Mouse (Mus musculus): ENCODE data around the gene Cog1. TPM values are rescaled to one million over a fixed set of nuclear protein-coding genes. Genes with fewer than 3 reads are reported as not detected.

Gene Cog1
- polyA plus RNA-seq, 1 experiment from 2014 or later: 14.9 TPM

DNA sequence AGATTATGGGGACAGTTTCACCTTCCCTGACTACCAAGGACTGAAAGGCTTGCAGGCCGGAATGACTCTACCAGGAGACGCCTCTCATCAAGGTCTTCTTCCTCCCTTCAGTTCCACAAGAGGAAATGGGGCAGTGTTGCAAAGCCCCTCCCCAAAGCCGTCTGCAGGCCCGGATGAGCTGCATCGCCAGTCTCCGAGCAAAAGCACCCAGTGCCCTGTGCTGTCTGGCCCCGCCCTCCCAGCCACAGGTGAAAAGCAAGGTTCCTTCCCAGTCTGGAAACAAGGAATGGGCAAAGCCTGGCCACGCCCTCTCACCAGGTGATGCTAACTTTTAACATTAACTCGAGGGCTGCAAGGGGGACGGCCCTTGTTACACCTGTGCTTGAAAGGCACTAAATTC is 17.7 kb downstream of the Cog1 start:
- Histone ChIP-seq H3K9me3 (replicated peaks) (no peaks in the 10 kb centered on the region), H3K4me3 (replicated peaks) (no peak overlapping the region; the same call in 1 of the 2 replicates), H3K36me3 (replicated peaks) (peaks cover 84% of the 10 kb centered on the region), H3K4me1 (replicated peaks) (peaks cover 65% of the 10 kb centered on the region), H3K27ac (replicated peaks) (peak overlapping the region; percentile 63), H3K9ac (peak overlapping the region; percentile 5; the same call in 1 of the 2 replicates), H3K4me2 (peak overlapping the region; percentile 47), H3K27me3 (no peaks in the 10 kb centered on the region)
- ATAC-seq (ENCODE audit: insufficient read depth): peak; percentile 47
- 32% methylated on average over 10 of the region's 10 CpGs for WGBS (ENCODE audit: insufficient replicate concordance)

DNA sequence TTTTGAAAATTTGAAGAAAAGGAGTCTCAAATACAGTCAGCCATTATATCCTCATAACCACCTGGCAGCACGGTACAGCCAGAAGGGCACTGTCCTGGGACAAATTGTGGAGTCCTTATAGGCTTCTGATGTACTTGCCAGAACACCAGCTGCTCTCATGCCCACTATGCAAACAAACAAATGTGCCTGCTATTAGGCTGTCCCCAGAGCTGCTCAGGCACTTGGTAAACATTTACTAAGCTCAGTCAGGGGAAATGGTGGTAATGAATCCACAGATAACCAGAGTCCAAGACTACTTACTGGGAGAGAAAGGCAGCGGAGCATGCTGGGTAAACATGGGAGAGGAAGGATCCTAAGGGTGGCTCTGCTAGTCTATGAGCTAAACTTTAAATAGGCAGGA is 18.2 kb downstream of the Cog1 start:
- no peaks in the 10 kb centered on the region for H3K27me3 ChIP-seq
- no peak overlapping the region for H3K9ac ChIP-seq
- H3K4me1 ChIP-seq (replicated peaks): peaks cover 69% of the 10 kb centered on the region
- peak overlapping the region; percentile 47 for H3K4me2 ChIP-seq
- peaks cover 84% of the 10 kb centered on the region for H3K36me3 ChIP-seq (replicated peaks)
- WGBS (ENCODE audit: insufficient replicate concordance): 71% methylated on average over 2 of the region's 2 CpGs
- no peaks in the 10 kb centered on the region for H3K9me3 ChIP-seq (replicated peaks)
- H3K27ac ChIP-seq (replicated peaks): peak overlapping the region; percentile 63
- ATAC-seq (ENCODE audit: insufficient read depth): no peak
- H3K4me3 ChIP-seq (replicated peaks): no peak overlapping the region

DNA sequence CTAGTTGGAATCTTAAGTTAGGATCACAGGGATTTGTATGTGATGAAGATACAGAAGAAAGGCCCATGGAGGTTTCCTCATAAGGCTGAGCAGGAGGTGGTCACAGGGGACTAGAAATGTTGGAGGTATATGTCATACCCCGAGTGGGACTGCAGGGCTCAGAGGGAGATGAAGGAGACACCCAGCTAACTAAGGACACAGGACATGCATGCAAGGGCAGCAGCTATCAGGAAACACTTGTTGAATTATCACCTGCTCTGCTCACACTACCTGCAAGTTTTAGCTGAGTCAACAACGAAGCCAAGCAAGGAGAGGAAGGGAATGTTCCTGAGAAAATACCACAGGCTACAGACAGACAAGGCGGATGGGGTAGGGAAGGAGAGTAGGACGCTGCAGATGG is 18.7 kb downstream of the Cog1 start:
- Histone ChIP-seq H3K27ac (replicated peaks) (peak overlapping the region; percentile 63), H3K4me2 (no peak overlapping the region), H3K4me3 (replicated peaks) (no peak overlapping the region), H3K4me1 (replicated peaks) (peaks cover 71% of the 10 kb centered on the region), H3K27me3 (no peaks in the 10 kb centered on the region), H3K9ac (no peak overlapping the region), H3K9me3 (replicated peaks) (no peaks in the 10 kb centered on the region), H3K36me3 (replicated peaks) (peaks cover 84% of the 10 kb centered on the region)
- no peak for ATAC-seq (ENCODE audit: insufficient read depth)
- 70% methylated on average over 4 of the region's 4 CpGs for WGBS (ENCODE audit: insufficient replicate concordance)

DNA sequence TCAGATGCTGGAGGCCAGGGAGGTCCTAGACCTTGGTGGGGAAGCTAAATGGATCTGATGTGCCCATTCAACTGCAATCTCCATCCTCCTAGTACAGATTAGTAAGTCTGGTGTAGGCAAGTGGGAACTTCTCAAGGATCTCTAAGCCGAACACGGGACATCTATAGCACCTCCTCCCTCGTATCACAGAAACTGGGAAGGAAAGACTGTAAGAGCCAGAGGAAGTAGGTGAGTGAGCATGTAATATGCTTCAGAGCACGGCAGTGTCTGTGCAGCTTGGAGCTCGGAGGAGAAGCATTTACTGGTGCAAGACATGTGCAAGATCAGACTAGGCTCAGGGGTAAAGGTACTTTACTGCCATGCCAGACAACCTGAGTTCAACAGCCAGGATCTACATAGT is 19.9 kb downstream of the Cog1 start:
- 72% methylated on average over 5 of the region's 5 CpGs for WGBS (ENCODE audit: insufficient replicate concordance)
- Histone ChIP-seq H3K4me1 (replicated peaks) (peaks cover 79% of the 10 kb centered on the region), H3K36me3 (replicated peaks) (peaks cover 84% of the 10 kb centered on the region), H3K27ac (replicated peaks) (0 out of 2 replicates have a peak overlapping the region, but pooled peaks have one; percentile 1), H3K4me3 (replicated peaks) (no peak overlapping the region), H3K4me2 (no peak overlapping the region; the same call in 1 of the 2 replicates), H3K9me3 (replicated peaks) (no peaks in the 10 kb centered on the region), H3K27me3 (no peaks in the 10 kb centered on the region), H3K9ac (no peak overlapping the region)
- no peak for ATAC-seq (ENCODE audit: insufficient read depth)

DNA sequence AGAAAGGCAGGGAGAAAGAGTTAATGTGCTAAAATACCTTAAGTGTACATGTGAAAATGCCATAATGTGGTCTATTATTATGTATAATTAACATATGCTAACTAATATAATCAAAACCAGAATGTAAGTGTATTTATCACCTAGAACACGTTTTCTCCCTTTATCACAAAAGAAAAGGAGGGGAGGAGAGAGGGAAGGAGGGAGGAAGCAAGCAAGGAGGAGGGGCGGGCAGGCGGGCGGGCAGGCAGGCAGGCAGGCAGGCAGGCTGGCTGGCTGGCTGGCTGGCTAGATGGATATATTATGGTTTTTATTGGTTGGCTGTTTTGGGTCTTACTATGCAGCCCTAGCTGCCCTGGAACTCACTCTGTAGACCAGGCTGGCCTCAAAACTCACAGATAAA is 20.7 kb downstream of the Cog1 start:
- no peaks in the 10 kb centered on the region for H3K9me3 ChIP-seq (replicated peaks)
- peaks cover 76% of the 10 kb centered on the region for H3K4me1 ChIP-seq (replicated peaks)
- no peak overlapping the region for H3K9ac ChIP-seq
- WGBS (ENCODE audit: insufficient replicate concordance): 40% methylated on average over 4 of the region's 4 CpGs
- no peak overlapping the region for H3K4me2 ChIP-seq
- no peaks in the 10 kb centered on the region for H3K27me3 ChIP-seq
- peak overlapping the region; percentile 39; the same call in 1 of the 2 replicates for H3K27ac ChIP-seq (replicated peaks)
- H3K4me3 ChIP-seq (replicated peaks): no peak overlapping the region
- ATAC-seq (ENCODE audit: insufficient read depth): peak; percentile 20; the same call in 1 of the 2 replicates
- H3K36me3 ChIP-seq (replicated peaks): peaks cover 84% of the 10 kb centered on the region

DNA sequence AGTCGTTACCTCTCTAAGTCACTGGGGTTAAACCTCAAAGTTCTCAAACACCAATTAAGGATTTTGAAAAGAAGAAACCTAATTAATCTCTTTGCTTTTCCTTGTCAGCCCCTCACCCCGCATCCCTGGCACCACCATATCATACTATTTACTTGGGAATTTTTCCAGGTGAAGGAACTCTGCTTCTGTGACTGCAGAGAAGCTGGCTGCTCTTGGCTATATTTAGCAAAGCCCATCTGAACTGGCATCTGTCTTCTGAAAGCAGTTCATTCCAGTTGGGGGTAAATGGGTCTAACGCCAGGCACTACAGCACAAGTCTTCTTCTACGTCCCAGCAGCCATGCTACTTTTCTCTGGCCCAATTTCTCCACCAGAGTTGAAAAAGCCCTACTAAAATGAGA is 24.6 kb downstream of the Cog1 start:
- Histone ChIP-seq H3K36me3 (replicated peaks) (peaks cover 96% of the 10 kb centered on the region), H3K27me3 (no peaks in the 10 kb centered on the region), H3K9me3 (replicated peaks) (no peaks in the 10 kb centered on the region), H3K4me2 (no peak overlapping the region), H3K9ac (no peak overlapping the region), H3K4me3 (replicated peaks) (no peak overlapping the region), H3K4me1 (replicated peaks) (peaks cover 54% of the 10 kb centered on the region), H3K27ac (replicated peaks) (no peak overlapping the region)
- ATAC-seq (ENCODE audit: insufficient read depth): no peak
- WGBS (ENCODE audit: insufficient replicate concordance): 88% methylated on average over 4 of the region's 4 CpGs

DNA sequence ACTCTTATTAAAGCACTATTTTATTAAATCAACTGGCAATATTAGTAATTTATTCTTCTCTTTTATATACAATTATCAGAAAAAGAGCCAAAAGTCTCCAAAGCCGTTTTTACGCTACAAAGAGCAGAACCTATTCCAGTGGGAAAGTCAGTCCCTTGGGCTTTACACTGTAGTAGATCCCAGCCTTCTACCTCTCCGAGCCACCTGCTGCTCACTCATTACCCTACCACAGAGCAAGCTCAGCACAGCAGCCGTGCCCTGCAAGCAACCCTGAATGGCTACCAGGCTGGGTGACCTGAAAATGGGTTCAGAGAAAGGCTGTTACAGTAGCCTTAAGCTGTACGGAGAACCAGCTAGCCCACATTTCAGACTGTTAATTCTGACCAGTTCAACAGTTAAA is 25.6 kb downstream of the Cog1 start:
- Histone ChIP-seq H3K9me3 (replicated peaks) (no peaks in the 10 kb centered on the region), H3K4me3 (replicated peaks) (no peak overlapping the region), H3K4me2 (no peak overlapping the region), H3K27me3 (no peaks in the 10 kb centered on the region), H3K9ac (no peak overlapping the region), H3K27ac (replicated peaks) (no peak overlapping the region), H3K36me3 (replicated peaks) (peaks cover 92% of the 10 kb centered on the region), H3K4me1 (replicated peaks) (peaks cover 52% of the 10 kb centered on the region)
- WGBS (ENCODE audit: insufficient replicate concordance): 91% methylated on average over 5 of the region's 5 CpGs
- ATAC-seq (ENCODE audit: insufficient read depth): no peak

DNA sequence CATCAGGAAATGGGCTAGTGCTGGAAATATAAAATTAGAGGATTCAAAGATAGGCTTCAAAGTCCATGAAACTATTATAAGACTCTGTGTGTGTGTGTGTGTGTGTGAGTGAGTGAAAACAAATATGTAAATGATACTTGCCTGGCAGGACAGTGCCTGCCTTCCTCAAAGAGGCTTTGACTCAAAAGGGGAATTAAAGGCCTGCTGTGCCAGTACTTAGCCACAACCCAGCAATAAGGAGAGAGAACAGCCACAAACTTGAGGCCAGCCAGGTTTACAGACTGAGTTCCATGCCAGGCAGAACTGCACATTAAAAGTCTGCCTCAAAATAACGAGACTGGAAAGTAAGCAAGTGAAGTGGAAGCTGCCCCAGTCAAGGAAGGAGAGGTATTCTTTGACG is 27.9 kb downstream of the Cog1 start:
- Histone ChIP-seq H3K9ac (no peak overlapping the region), H3K4me2 (no peak overlapping the region), H3K27me3 (no peaks in the 10 kb centered on the region), H3K9me3 (replicated peaks) (no peaks in the 10 kb centered on the region), H3K27ac (replicated peaks) (no peak overlapping the region), H3K4me1 (replicated peaks) (peaks cover 56% of the 10 kb centered on the region), H3K4me3 (replicated peaks) (no peak overlapping the region), H3K36me3 (replicated peaks) (peaks cover 76% of the 10 kb centered on the region)
- 83% methylated on average over 2 of the region's 2 CpGs for WGBS (ENCODE audit: insufficient replicate concordance)
- no peak for ATAC-seq (ENCODE audit: insufficient read depth)

DNA sequence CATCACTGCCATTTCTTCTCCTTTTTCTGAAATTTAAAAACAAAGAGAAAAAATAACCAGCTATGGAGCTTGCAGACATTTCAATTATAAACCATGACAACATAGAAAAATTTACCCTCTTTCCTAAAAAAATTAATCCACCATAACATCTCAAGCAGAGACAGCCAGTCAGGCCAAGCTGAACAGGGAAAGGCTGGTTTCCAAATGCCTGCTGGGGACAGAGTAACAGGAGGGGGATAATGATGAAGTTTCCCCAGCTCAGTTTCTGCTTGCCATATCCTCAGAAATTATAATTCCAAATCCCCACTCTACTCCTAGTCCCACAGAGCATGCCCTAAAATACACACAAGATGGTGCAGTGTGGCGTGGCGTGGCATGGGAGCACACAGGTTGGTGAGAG is 28.4 kb downstream of the Cog1 start:
- 91% methylated on average over 2 of the region's 2 CpGs for WGBS (ENCODE audit: insufficient replicate concordance)
- peaks cover 55% of the 10 kb centered on the region for H3K4me1 ChIP-seq (replicated peaks)
- peaks cover 71% of the 10 kb centered on the region for H3K36me3 ChIP-seq (replicated peaks)

DNA sequence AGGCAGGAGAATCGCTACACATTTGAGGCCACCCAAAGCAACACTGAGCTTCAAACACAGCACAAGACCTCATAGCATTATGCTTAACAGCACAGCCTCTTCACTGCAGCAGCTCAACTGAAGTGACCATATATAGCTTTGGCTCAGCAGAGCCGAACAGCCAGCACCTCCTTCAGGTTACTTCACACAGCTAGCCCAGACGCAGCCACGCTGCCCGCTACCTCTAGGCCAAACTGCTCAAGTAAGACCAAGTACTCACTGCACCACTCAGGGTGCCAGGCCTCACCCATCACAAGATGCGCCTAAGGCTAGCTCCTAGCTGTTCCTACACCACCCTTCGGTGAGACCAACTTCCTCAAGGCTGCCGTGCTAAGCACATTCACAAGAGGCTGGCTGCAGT is 29.4 kb downstream of the Cog1 start:
- 0 out of 2 replicates have a peak overlapping the region, but pooled peaks have one; percentile 7 for H3K27ac ChIP-seq (replicated peaks)
- no peak overlapping the region for H3K4me2 ChIP-seq
- no peaks in the 10 kb centered on the region for H3K27me3 ChIP-seq
- no peak overlapping the region for H3K4me3 ChIP-seq (replicated peaks)
- H3K36me3 ChIP-seq (replicated peaks): peaks cover 61% of the 10 kb centered on the region
- ATAC-seq (ENCODE audit: insufficient read depth): no peak
- H3K4me1 ChIP-seq (replicated peaks): peaks cover 52% of the 10 kb centered on the region
- H3K9me3 ChIP-seq (replicated peaks): no peaks in the 10 kb centered on the region
- 75% methylated on average over 8 of the region's 8 CpGs for WGBS (ENCODE audit: insufficient replicate concordance)
- H3K9ac ChIP-seq: no peak overlapping the region

More for the DNA sequence above, 28.4 kb downstream of the Cog1 start:
- no peak overlapping the region for H3K4me3 ChIP-seq (replicated peaks)
- 0 out of 2 replicates have a peak overlapping the region, but pooled peaks have one; percentile 21 for H3K27ac ChIP-seq (replicated peaks)
- H3K27me3 ChIP-seq: no peaks in the 10 kb centered on the region
- no peaks in the 10 kb centered on the region for H3K9me3 ChIP-seq (replicated peaks)
- no peak overlapping the region for H3K4me2 ChIP-seq
- no peak for ATAC-seq (ENCODE audit: insufficient read depth)
- no peak overlapping the region for H3K9ac ChIP-seq

DNA sequence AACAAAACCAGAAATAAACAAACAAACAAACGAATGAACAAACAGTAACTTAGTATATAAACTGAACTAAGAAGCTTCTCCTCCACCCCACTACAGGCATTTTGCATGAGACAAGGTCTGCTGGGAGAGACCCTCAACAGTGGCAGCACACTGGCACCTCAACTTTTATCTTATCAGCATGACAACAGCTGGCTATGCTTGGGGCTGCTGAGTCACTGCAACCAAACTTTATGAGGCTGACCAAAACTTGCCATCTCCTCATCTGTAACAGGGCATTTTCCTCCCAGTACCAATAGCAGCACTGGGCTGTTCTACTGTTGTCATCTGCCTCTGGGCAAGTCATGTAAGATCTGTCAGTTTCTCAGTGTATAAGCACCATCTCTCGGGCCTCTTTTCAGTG is 32.0 kb downstream of the Cog1 start:
- Histone ChIP-seq H3K27me3 (no peaks in the 10 kb centered on the region), H3K27ac (replicated peaks) (peak overlapping the region; percentile 98), H3K4me1 (replicated peaks) (peaks cover 66% of the 10 kb centered on the region), H3K9me3 (replicated peaks) (no peaks in the 10 kb centered on the region), H3K4me2 (peak overlapping the region; percentile 83), H3K9ac (peak overlapping the region; percentile 98), H3K36me3 (replicated peaks) (peaks cover 35% of the 10 kb centered on the region), H3K4me3 (replicated peaks) (peak overlapping the region; percentile 97)
- WGBS (ENCODE audit: insufficient replicate concordance): 15% methylated on average over 2 of the region's 2 CpGs
- ATAC-seq (ENCODE audit: insufficient read depth): peak; percentile 66

DNA sequence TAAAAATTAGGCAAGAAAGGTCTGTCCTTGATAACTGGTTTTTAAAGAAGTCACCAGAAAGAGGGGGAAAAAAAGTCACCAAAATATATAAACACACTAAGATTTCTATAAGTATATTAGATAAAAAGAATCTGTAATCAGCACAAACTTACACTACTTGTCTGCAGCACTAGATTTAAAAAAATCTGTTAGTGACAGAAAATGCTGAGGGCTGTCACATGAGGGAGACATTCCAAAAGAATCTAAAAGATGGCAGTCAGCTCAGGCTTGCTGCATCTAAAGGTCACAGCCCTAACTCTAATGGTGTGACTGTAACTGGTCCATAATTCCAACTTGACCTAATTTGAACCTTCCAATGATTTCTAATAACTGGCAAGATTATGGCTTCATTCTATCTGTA is 33.0 kb downstream of the Cog1 start:
- H3K27me3 ChIP-seq: no peaks in the 10 kb centered on the region
- H3K9ac ChIP-seq: peak overlapping the region; percentile 98
- no peak for ATAC-seq (ENCODE audit: insufficient read depth)
- peaks cover 25% of the 10 kb centered on the region for H3K36me3 ChIP-seq (replicated peaks)
- peak overlapping the region; percentile 83 for H3K4me2 ChIP-seq
- H3K9me3 ChIP-seq (replicated peaks): no peaks in the 10 kb centered on the region
- peaks cover 74% of the 10 kb centered on the region for H3K4me1 ChIP-seq (replicated peaks)
- H3K4me3 ChIP-seq (replicated peaks): peak overlapping the region; percentile 97
- H3K27ac ChIP-seq (replicated peaks): peak overlapping the region; percentile 98

Data from liver, embryonic 15.5 days (tissue).